Mouse (Mus musculus): Measurements from ENCODE around the gene 2310046K23Rik.
"Not testable (repeated sequence)": the region's sequence is repeated elsewhere in the genome, so short reads cannot be mapped to it uniquely, and the experiment has no call there.

The 2310046K23Rik gene

GRCm38 (mm10) chr3:92534411-92534810 lies at the start of gene 2310046K23Rik:
2310046K23Rik (minus strand) TSS chr3:92534511.
- DNase-seq (ENCODE audit: low spot score) = no peak

GRCm38 (mm10) chr3:92583164-92583826 lies 49.0 kb upstream of the 2310046K23Rik start:
- no peak for DNase-seq (ENCODE audit: low spot score)

GRCm38 (mm10) chr3:92579508-92579907 lies 45.2 kb upstream of the 2310046K23Rik start:
- DNase-seq (ENCODE audit: low spot score) = no peak

- DNase-seq (ENCODE audit: low spot score) = no peak
These were observed 44.5 kb upstream of the 2310046K23Rik start for GRCm38 (mm10) chr3:92578652-92579413.

GRCm38 (mm10) chr3:92573449-92574041 lies 39.2 kb upstream of the 2310046K23Rik start, which contains the start of gene Ivl:
Ivl (minus strand) TSS chr3:92573735.
- no peak for DNase-seq (ENCODE audit: low spot score)

GRCm38 (mm10) chr3:92572514-92573155 lies 38.3 kb upstream of the 2310046K23Rik start:
- no peak for DNase-seq (ENCODE audit: low spot score)

GRCm38 (mm10) chr3:92568752-92569151 lies 34.4 kb upstream of the 2310046K23Rik start:
- no peak for DNase-seq (ENCODE audit: low spot score)

- no peak for DNase-seq (ENCODE audit: low spot score)
These were observed 31.1 kb upstream of the 2310046K23Rik start for GRCm38 (mm10) chr3:92565418-92565817.

- DNase-seq (ENCODE audit: low spot score) = peak; percentile 21
These were observed 22.0 kb downstream of the 2310046K23Rik start for GRCm38 (mm10) chr3:92512325-92512724.

GRCm38 (mm10) chr3:92510786-92511185 lies 23.5 kb downstream of the 2310046K23Rik start:
- peak; percentile 70 for DNase-seq (ENCODE audit: low spot score)

GRCm38 (mm10) chr3:92508185-92508584 lies 26.1 kb downstream of the 2310046K23Rik start:
- no peak for DNase-seq (ENCODE audit: low spot score)

GRCm38 (mm10) chr3:92503528-92503927 lies 30.8 kb downstream of the 2310046K23Rik start:
- DNase-seq (ENCODE audit: low spot score) = no peak

- DNase-seq (ENCODE audit: low spot score) = no peak
These were observed 33.9 kb downstream of the 2310046K23Rik start, which contains the start of gene Sprr4 for GRCm38 (mm10) chr3:92500393-92500792. Sprr4 (minus strand) TSS chr3:92500493.

GRCm38 (mm10) chr3:92490262-92490661 lies 44.0 kb downstream of the 2310046K23Rik start:
- not testable (repeated sequence) for DNase-seq (ENCODE audit: low spot score)

GRCm38 (mm10) chr3:92486307-92486706 lies 48.0 kb downstream of the 2310046K23Rik start:
- no peak for DNase-seq (ENCODE audit: low spot score)

GRCm38 (mm10) chr3:92485863-92486262 lies 48.4 kb downstream of the 2310046K23Rik start, which contains the start of gene Sprr1a:
Sprr1a (minus strand) TSS chr3:92485895.
- DNase-seq (ENCODE audit: low spot score) = no peak
